Mouse (Mus musculus) small intestine, adult 2 months (tissue): ENCODE measurements around the gene Galk1.

Experiments used
- CTCF ChIP-seq: fragments of 200-500 bp; IDR thresholded peaks from 2 replicates; pipeline ENCODE4 v1.5.1; 2012; ENCODE audit warnings: low read depth, mild to moderate bottlenecking, control low read depth, inconsistent platforms, low read length, moderate library complexity, mixed read lengths; ENCODE audit not compliant: insufficient replicate concordance, insufficient read length; ENCODE audit errors: extremely low read depth
- POLR2A ChIP-seq: fragments of 200-500 bp; IDR thresholded peaks from 2 replicates; pipeline ENCODE4 v1.6.1; 2012; ENCODE audit warnings: low read depth, mild to moderate bottlenecking, control low read depth, inconsistent platforms, low read length, moderate library complexity

DNA sequence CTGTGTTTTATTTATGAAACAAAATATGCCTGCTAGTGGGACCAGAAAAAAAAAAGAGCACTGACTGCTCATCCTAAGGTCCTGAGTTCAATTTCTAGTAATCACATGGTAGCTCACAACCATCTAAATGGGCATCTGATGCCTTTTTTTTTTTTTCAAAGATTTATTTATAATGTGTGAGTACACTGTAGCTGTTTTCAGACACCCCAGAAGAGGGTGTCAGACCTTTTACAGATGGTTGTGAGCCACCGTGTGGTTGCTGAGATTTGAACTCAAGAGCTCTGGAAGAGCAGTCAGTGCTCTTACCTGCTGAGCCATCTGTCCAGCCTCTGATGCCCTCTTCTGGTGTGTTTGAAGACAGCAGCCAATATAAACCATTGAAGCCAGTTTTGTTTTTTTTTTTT, 8.0 kb upstream of the Galk1 start:
- TF ChIP-seq POLR2A (no peak), CTCF (peak; percentile 21; the same call in 1 of the 2 replicates)
